Mouse (Mus musculus) regulatory T cell (primary cell): ENCODE data around the gene Sppl3.

Experiments used
- in situ Hi-C: fragments of 300-600 bp; cut with MboI, MseI; formaldehyde crosslinking; loops from one replicate; pipeline ENCODE4 v1.15.1; 2025; ENCODE audit warnings: high pct_unique_total_duplicates

The Sppl3 gene

GRCm38 (mm10) chr5:115035217-115035616 lies 24.3 kb downstream of the Sppl3 start:
- in situ Hi-C loops, result no loop called here

GRCm38 (mm10) chr5:115037099-115037498 lies 26.2 kb downstream of the Sppl3 start:
- in situ Hi-C loops, result no loop called here

- in situ Hi-C loops, result no loop called here
Measured at GRCm38 (mm10) chr5:115040756-115041155, 29.8 kb downstream of the Sppl3 start.

- in situ Hi-C loops, result no loop called here
Measured at GRCm38 (mm10) chr5:115043626-115044025, 32.7 kb downstream of the Sppl3 start.

GRCm38 (mm10) chr5:115045146-115045677 lies 34.3 kb downstream of the Sppl3 start:
- in situ Hi-C loops, result no loop called here

GRCm38 (mm10) chr5:115049692-115050091 lies 38.8 kb downstream of the Sppl3 start:
- in situ Hi-C loops, result no loop called here

GRCm38 (mm10) chr5:115050776-115051175 lies 39.8 kb downstream of the Sppl3 start:
- in situ Hi-C loops, result no loop called here

GRCm38 (mm10) chr5:115052546-115052945 lies 41.6 kb downstream of the Sppl3 start:
- in situ Hi-C loops, result no loop called here

GRCm38 (mm10) chr5:115053791-115054396 lies 43.0 kb downstream of the Sppl3 start:
- in situ Hi-C loops, result no loop called here

GRCm38 (mm10) chr5:115055418-115055817 lies 44.5 kb downstream of the Sppl3 start:
- in situ Hi-C loops, result no loop called here

GRCm38 (mm10) chr5:115057153-115057552 lies 46.2 kb downstream of the Sppl3 start:
- in situ Hi-C loops, result no loop called here

GRCm38 (mm10) chr5:115058584-115059297 lies 47.8 kb downstream of the Sppl3 start:
- in situ Hi-C loops, result no loop called here

- in situ Hi-C loops, result no loop called here
Measured at GRCm38 (mm10) chr5:115060067-115060695, 49.2 kb downstream of the Sppl3 start.

GRCm38 (mm10) chr5:115060977-115061376 lies 50.0 kb downstream of the Sppl3 start:
- in situ Hi-C loops, result no loop called here

- in situ Hi-C loops, result no loop called here
Measured at GRCm38 (mm10) chr5:115062566-115062965, 51.6 kb downstream of the Sppl3 start.

- in situ Hi-C loops, result no loop called here
Measured at GRCm38 (mm10) chr5:115063391-115063790, 52.5 kb downstream of the Sppl3 start.

- in situ Hi-C loops, result no loop called here
Measured at GRCm38 (mm10) chr5:115066245-115066644, 55.3 kb downstream of the Sppl3 start.

- in situ Hi-C loops, result no loop called here
Measured at GRCm38 (mm10) chr5:115068671-115069421, 57.9 kb downstream of the Sppl3 start.

- in situ Hi-C loops, result no loop called here
Measured at GRCm38 (mm10) chr5:115069611-115070010, 58.7 kb downstream of the Sppl3 start.

- in situ Hi-C loops, result no loop called here
Measured at GRCm38 (mm10) chr5:115070457-115070856, 59.5 kb downstream of the Sppl3 start.

- in situ Hi-C loops, result no loop called here
Measured at GRCm38 (mm10) chr5:115071096-115071901, 60.4 kb downstream of the Sppl3 start.
